ENCODE assay signal across 17 mouse cellular contexts in the genomic region with DNA sequence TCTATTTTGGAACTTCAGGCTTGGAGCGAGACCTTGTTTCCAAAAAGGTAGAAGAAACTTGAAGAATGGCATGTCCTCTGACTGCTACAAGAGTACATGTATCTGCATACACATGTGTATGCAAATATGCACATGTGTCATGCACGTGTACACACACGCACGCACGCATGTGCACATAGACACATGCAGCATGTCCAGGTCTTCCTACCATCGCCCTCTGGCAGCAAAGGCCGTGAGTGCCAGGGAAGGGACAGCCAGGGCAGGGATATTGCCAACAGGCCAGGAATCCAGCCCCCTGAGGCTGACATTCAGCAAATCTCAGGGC.
"Had no signal": no experiment of that assay in that cellular context is flagged by ENCODE, and none has a peak within 500 bp of the region (broad histone marks: within the 10 kb centered on the region; RNA-seq: fewer than 3 reads in every experiment).

No protein-coding gene starts in this region.

- H3K27me3 ChIP-seq: liver, embryonic 13.5 days; lung, embryonic 15.5 days; neural tube, embryonic 15.5 days; stomach, embryonic 15.5 days had no signal

- H3K27ac ChIP-seq: layer of hippocampus, adult 2 months; limb, embryonic 15.5 days; liver, embryonic 13.5 days; lung, embryonic 15.5 days; midbrain, embryonic 10.5 days; neural tube, embryonic 15.5 days; stomach, embryonic 15.5 days had no signal

- H3K9ac ChIP-seq: limb, embryonic 15.5 days; liver, embryonic 13.5 days; liver, postnatal 0 days; lung, embryonic 15.5 days; neural tube, embryonic 15.5 days; stomach, embryonic 15.5 days had no signal

- H3K4me3 ChIP-seq: layer of hippocampus, adult 2 months; limb, embryonic 15.5 days; liver, embryonic 13.5 days; lung, embryonic 15.5 days; midbrain, embryonic 10.5 days; myocyte; neural tube, embryonic 15.5 days; stomach, embryonic 15.5 days had no signal

- ATAC-seq: liver, postnatal 0 days had no signal

- H3K4me2 ChIP-seq: limb, embryonic 15.5 days; liver, embryonic 13.5 days; lung, embryonic 15.5 days; neural tube, embryonic 15.5 days; stomach, embryonic 15.5 days had no signal

- H3K4me1 ChIP-seq: liver, embryonic 13.5 days; lung, embryonic 15.5 days; midbrain, embryonic 10.5 days; neural tube, embryonic 15.5 days; stomach, embryonic 15.5 days had no signal

- DNase-seq: kidney, adult 11 months; kidney, postnatal 10 days; kidney, postnatal 4 days; liver, embryonic 13.5 days; liver, postnatal 0 days; lung, postnatal 14 days; midbrain, embryonic 14.5 days; right cerebral cortex, postnatal 4 days; thymus, adult 2 months; thymus, postnatal 36 days had no signal

- H3K9me3 ChIP-seq: limb, embryonic 15.5 days; liver, embryonic 13.5 days; lung, embryonic 15.5 days; stomach, embryonic 15.5 days had no signal

- H3K36me3 ChIP-seq: limb, embryonic 15.5 days; liver, embryonic 13.5 days; lung, embryonic 15.5 days; midbrain, embryonic 10.5 days; neural tube, embryonic 15.5 days; stomach, embryonic 15.5 days had no signal
